Mouse (Mus musculus) heart, adult 2 months (tissue): ENCODE measurements around the gene Btbd9.

Experiments
- CTCF ChIP-seq: fragments of 200-600 bp; IDR thresholded peaks from 2 replicates; pipeline ENCODE4 v1.8.1; 2022; ENCODE audit warnings: antibody characterized with exemption, mild to moderate bottlenecking, moderate library complexity
- EP300 ChIP-seq: fragments of 200-500 bp; IDR thresholded peaks from 2 replicates; pipeline ENCODE4 v1.6.1; 2011; ENCODE audit warnings: low read depth, low read length, control low read depth; ENCODE audit not compliant: insufficient read depth
- POLR2A ChIP-seq: fragments of 200-500 bp; IDR thresholded peaks from 2 replicates; pipeline ENCODE4 v1.6.1; 2011; ENCODE audit warnings: mild to moderate bottlenecking, low read depth, low read length, control low read depth; ENCODE audit not compliant: insufficient read depth

DNA sequence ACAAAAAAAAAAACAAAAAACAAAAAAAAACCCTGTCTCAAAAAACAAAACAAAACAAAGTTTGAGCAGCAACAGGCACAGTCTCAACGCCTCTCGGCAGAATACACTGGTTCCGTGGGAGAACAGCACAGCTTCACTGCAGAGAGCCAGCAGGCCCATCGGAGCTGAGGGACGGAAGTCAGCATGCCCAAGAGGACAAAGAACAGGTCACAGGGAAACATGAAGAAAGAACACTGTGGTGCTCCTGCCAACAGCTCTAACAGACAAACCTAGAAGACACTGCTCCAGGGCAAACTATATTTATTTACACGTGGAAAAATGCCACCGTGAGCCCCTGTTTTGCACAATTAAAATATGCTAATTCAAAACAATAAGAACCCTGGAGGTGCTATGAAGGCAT is 11.3 kb downstream of the Btbd9 start:
- TF ChIP-seq EP300 = no peak
- no peak for TF ChIP-seq CTCF
- TF ChIP-seq POLR2A = no peak
